Mouse (Mus musculus) forebrain, postnatal 0 days (tissue): ENCODE data around the gene Hgd. TPM values are rescaled to one million over a fixed set of nuclear protein-coding genes. Genes with fewer than 3 reads are reported as not detected.

Experiments
- ATAC-seq: fragments of 200-750 bp; cut with Nextera tagmentation; 2 replicates; pipeline ENCODE4 v1.8.0; 2017; ENCODE audit warnings: mild to moderate bottlenecking, moderate library complexity
- DNase-seq: peaks from one replicate; pipeline ENCODE4 v3.0.0-alpha.2; 2015
- H3K27ac ChIP-seq: fragments of 300-500 bp; sonication (generic); 2 replicates; pipeline ENCODE4 v1.5.1; 2014; ENCODE audit warnings: low read depth, mild to moderate bottlenecking, antibody characterized with exemption, low read length, moderate library complexity, mixed read lengths
- H3K27me3 ChIP-seq: fragments of 300-500 bp; sonication (generic); 2 replicates; pipeline ENCODE4 v1.6.1; 2014; ENCODE audit warnings: mild to moderate bottlenecking, low read length, mixed read lengths; ENCODE audit not compliant: insufficient read depth
- H3K36me3 ChIP-seq: fragments of 300-500 bp; sonication (generic); 2 replicates; pipeline ENCODE4 v1.6.1; 2014; ENCODE audit warnings: mild to moderate bottlenecking, moderate library complexity; ENCODE audit not compliant: insufficient read depth
- H3K4me1 ChIP-seq: fragments of 300-500 bp; sonication (generic); 2 replicates; pipeline ENCODE4 v1.6.1; 2014; ENCODE audit warnings: antibody characterized with exemption; ENCODE audit not compliant: insufficient read depth
- H3K4me2 ChIP-seq: fragments of 300-500 bp; sonication (generic); 2 replicates; pipeline ENCODE4 v1.6.1; 2014; ENCODE audit warnings: low read depth, mild to moderate bottlenecking, moderate library complexity
- H3K4me3 ChIP-seq: fragments of 300-500 bp; sonication (generic); 2 replicates; pipeline ENCODE4 v1.5.1; 2014; ENCODE audit warnings: low read depth, low read length, mixed read lengths
- H3K9ac ChIP-seq: fragments of 300-500 bp; sonication (generic); 2 replicates; pipeline ENCODE4 v1.6.1; 2014; ENCODE audit warnings: mild to moderate bottlenecking
- H3K9me3 ChIP-seq: fragments of 300-500 bp; sonication (generic); 2 replicates; pipeline ENCODE4 v1.6.1; 2016; ENCODE audit warnings: low read length
- CTCF ChIP-seq: sonication (generic); IDR thresholded peaks from 2 replicates; pipeline ENCODE4 v1.5.1; 2016; ENCODE audit warnings: antibody characterized with exemption, control low read depth, low read depth
- whole genome bisulfite sequencing: fragments of 180-500 bp; shearing (Covaris S2); extraction: QIAGEN DNeasy Blood & Tissue Kit; methylation state at CpG from one replicate; pipeline ENCODE4 v1.1.7; 2014; 5-methylcytosine and 5-hydroxymethylcytosine counted together
- polyA plus RNA-seq: library from polyadenylated mRNA; unstranded; fragments of >200 nt; fragmentation: Nextera tagmentation; extraction: Ambion mirVana; gene quantifications from 2 replicates; pipeline ENCODE4 v1.2.1, GENCODE M21; 2015
- total RNA-seq: library from RNA; depleted of rRNA; stranded (reverse); fragments of >200 nt; gene quantifications from 2 replicates; pipeline ENCODE4 v1.2.3, GENCODE M21; 2014; rRNA removed

Hgd gene
- total and polyA plus RNA-seq, 2 experiments from 2014 or later = not detected

DNA sequence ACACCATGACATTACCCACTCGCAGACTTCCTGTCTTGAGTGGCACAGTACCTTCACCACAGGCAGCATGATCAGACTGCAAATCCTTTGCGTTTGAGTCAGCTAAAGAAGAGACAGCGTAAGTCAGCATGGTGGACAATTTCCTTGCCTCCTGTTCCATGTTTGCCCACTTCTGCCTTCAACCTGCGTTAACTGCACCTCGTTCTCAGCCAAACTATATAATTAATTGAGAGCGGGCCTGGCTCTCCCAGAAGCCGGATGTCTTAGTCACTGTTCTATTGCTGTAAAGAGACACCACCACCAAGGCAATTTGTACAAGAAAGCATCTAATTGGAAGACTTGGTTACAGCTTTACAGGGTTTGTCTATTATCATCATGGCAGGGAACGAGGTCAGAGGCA lies 100.9 kb downstream of the Hgd start:
- TF ChIP-seq CTCF = no peak
- Histone ChIP-seq H3K9ac (no peak overlapping the region), H3K27ac (no peak overlapping the region), H3K27me3 (no peaks in the 10 kb centered on the region), H3K36me3 (no peaks in the 10 kb centered on the region), H3K4me1 (peaks cover 27% of the 10 kb centered on the region; the same call in 1 of the 2 replicates), H3K4me2 (no peak overlapping the region), H3K4me3 (no peak overlapping the region), H3K9me3 (no peaks in the 10 kb centered on the region)
- ATAC-seq = no peak
- WGBS = 61% methylated on average over 8 of the region's 8 CpGs
- DNase-seq = no peak

Other genes starting within 250 kb of the Hgd start
- 14.6 and 17.0 TPM in 2 replicates for gene Stxbp5l, start 195.2 kb upstream of the Hgd start, total RNA-seq
- 4.0 and 10.0 TPM in 2 replicates for gene Stxbp5l, start 195.2 kb upstream of the Hgd start, polyA plus RNA-seq
- 32.7 and 34.2 TPM in 2 replicates for gene Gtf2e1, start 40.4 kb upstream of the Hgd start, total RNA-seq
- 24.5 and 25.2 TPM in 2 replicates for gene Gtf2e1, start 40.4 kb upstream of the Hgd start, polyA plus RNA-seq
- 4.7 and 8.2 TPM in 2 replicates for gene Rabl3, start 40.3 kb upstream of the Hgd start, total RNA-seq
- 9.9 and 12.4 TPM in 2 replicates for gene Rabl3, start 40.3 kb upstream of the Hgd start, polyA plus RNA-seq
- 33.9 and 49.3 TPM in 2 replicates for gene Ndufb4, start 74.3 kb downstream of the Hgd start, total RNA-seq
- gene Ndufb4, start 74.3 kb downstream of the Hgd start, polyA plus RNA-seq = 79.1 and 117 TPM in 2 replicates
- gene Fstl1, start 196.7 kb downstream of the Hgd start, total RNA-seq = 62.6 and 78.3 TPM in 2 replicates
- 67.2 and 67.5 TPM in 2 replicates for gene Fstl1, start 196.7 kb downstream of the Hgd start, polyA plus RNA-seq